19 mouse cellular contexts compared by ENCODE assay signal in the genomic region with DNA sequence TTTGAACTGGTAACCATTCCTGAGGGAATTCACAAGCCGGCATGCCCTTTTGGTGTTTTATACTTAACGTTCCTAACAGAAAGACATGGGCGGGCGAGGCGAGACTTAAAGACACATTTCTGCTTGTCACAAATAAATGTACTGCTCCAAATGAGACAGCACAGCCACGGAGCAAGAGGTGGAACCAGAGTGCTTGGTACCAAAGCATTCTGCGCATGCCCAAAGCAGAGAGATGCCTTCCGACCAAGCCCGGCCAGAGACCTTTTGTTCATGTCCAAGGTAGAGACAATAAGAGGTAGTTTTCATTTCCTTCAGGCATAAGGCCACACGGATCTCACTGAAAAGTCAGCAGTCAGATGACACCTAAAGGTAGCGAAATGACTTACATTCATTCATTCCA.
"Had no signal": no experiment of that assay in that cellular context is flagged by ENCODE, and none has a peak within 500 bp of the region (broad histone marks: within the 10 kb centered on the region; RNA-seq: fewer than 3 reads in every experiment).

No protein-coding gene starts in this region.

- H3K27me3 ChIP-seq: lung, embryonic 15.5 days; midbrain, embryonic 13.5 days; neural tube, embryonic 13.5 days; neural tube, embryonic 15.5 days had no signal

- H3K9me3 ChIP-seq: lung, embryonic 15.5 days; megakaryocyte, embryonic 14.5 days; midbrain, embryonic 13.5 days; neural tube, embryonic 13.5 days; neural tube, embryonic 15.5 days had no signal

- H3K27ac ChIP-seq: lung, embryonic 15.5 days; macrophage; midbrain, embryonic 13.5 days; neural tube, embryonic 13.5 days; neural tube, embryonic 15.5 days had no signal

- H3K4me1 ChIP-seq: megakaryocyte, embryonic 14.5 days; midbrain, embryonic 13.5 days had no signal

- H3K36me3 ChIP-seq: lung, embryonic 15.5 days; midbrain, embryonic 13.5 days; neural tube, embryonic 13.5 days; neural tube, embryonic 15.5 days had no signal

- DNase-seq: liver, postnatal 0 days; lung, adult 2 months; lung, postnatal 14 days; lung, postnatal 36 days; retina, postnatal 1 day; right cerebral cortex, adult 18-20 months; right cerebral cortex, postnatal 25 days; right cerebral cortex, postnatal 4 days; spleen, adult 18-20 months; thymus, adult 18-20 months; thymus, postnatal 14 days; thymus, postnatal 36 days had no signal

- H3K4me3 ChIP-seq: lung, embryonic 15.5 days; megakaryocyte, embryonic 14.5 days; midbrain, embryonic 13.5 days; myocyte; neural tube, embryonic 13.5 days; neural tube, embryonic 15.5 days had no signal
